Mouse (Mus musculus) C2C12 (cell line): ENCODE data around the gene Atp8a2. TPM values are rescaled to one million over a fixed set of nuclear protein-coding genes. Genes with fewer than 3 reads are reported as not detected.

Source experiments
- H3K27me3 ChIP-seq: one replicate; pipeline ENCODE4 v1.6.1; 2011; ENCODE audit not compliant: control insufficient read depth, insufficient read depth, insufficient read length
- H3K36me3 ChIP-seq: one replicate; pipeline ENCODE4 v1.6.1; 2011; ENCODE audit not compliant: control insufficient read depth, insufficient read depth
- H3K4me3 ChIP-seq: one replicate; pipeline ENCODE4 v1.5.1; 2011; ENCODE audit warnings: mild to moderate bottlenecking, control low read depth; ENCODE audit not compliant: poor library complexity, insufficient read depth, severe bottlenecking
- H3K79me2 ChIP-seq: one replicate; pipeline ENCODE4 v1.6.1; 2011; ENCODE audit not compliant: control insufficient read depth, insufficient read depth
- H3K79me3 ChIP-seq: one replicate; pipeline ENCODE4 v1.6.1; 2011; ENCODE audit warnings: low read depth, control low read depth
- H3ac ChIP-seq: one replicate; pipeline ENCODE3; 2011; ENCODE audit warnings: low read depth; ENCODE audit not compliant: control insufficient read depth, insufficient read length
- CEBPB ChIP-seq: IDR thresholded peaks from one replicate; pipeline ENCODE4 v1.6.1; 2011; ENCODE audit warnings: low read depth, mild to moderate bottlenecking, control low read depth, moderate library complexity
- CTCF ChIP-seq: IDR thresholded peaks from one replicate; pipeline ENCODE4 v1.5.1; 2011; ENCODE audit not compliant: control insufficient read depth, insufficient read depth, insufficient read length
- FOSL1 ChIP-seq: IDR thresholded peaks from one replicate; pipeline ENCODE4 v1.8.0; 2011; ENCODE audit warnings: mild to moderate bottlenecking, low read length; ENCODE audit not compliant: poor library complexity, insufficient read depth, severe bottlenecking
- MAX ChIP-seq: IDR thresholded peaks from one replicate; pipeline ENCODE4 v1.6.1; 2011; ENCODE audit warnings: mild to moderate bottlenecking, control low read depth
- MYOD1 ChIP-seq: IDR thresholded peaks from one replicate; pipeline ENCODE4 v1.6.1; 2011; ENCODE audit warnings: low read depth; ENCODE audit not compliant: control insufficient read depth, insufficient read length
- MYOG ChIP-seq: IDR thresholded peaks from one replicate; pipeline ENCODE4 v1.6.1; 2011; ENCODE audit not compliant: control insufficient read depth, insufficient read length; ENCODE audit errors: extremely low read depth
- USF1 ChIP-seq: IDR thresholded peaks from one replicate; pipeline ENCODE4 v1.6.1; 2011; ENCODE audit warnings: low read depth, mild to moderate bottlenecking, control low read depth, moderate library complexity
- polyA plus RNA-seq: library from polyadenylated mRNA; unstranded; fragments of >200 nt; fragmentation: generic; extraction: Trizol; gene quantifications from one replicate; pipeline ENCODE4 v1.2.1, GENCODE M21; 2012; ENCODE audit warnings: missing spikeins

Gene Atp8a2
- polyA plus RNA-seq, 1 experiment, result under 0.01 TPM

GRCm38 (mm10) chr14:60209166-60209565 lies 12.2 kb upstream of the Atp8a2 start:
- H3K36me3 ChIP-seq, result no peaks in the 10 kb centered on the region
- no peak overlapping the region for H3K4me3 ChIP-seq
- no peaks in the 10 kb centered on the region for H3K79me2 ChIP-seq
- no peak overlapping the region for H3ac ChIP-seq
- no peaks in the 10 kb centered on the region for H3K27me3 ChIP-seq
- no peak for TF ChIP-seq CTCF
- TF ChIP-seq MAX, result no peak
- no peak for TF ChIP-seq FOSL1
- TF ChIP-seq USF1, result no peak
- no peak for TF ChIP-seq CEBPB
- TF ChIP-seq MYOD1, result no peak
- TF ChIP-seq MYOG, result no peak
- H3K79me3 ChIP-seq, result no peaks in the 10 kb centered on the region

GRCm38 (mm10) chr14:60204993-60205392 lies 8.0 kb upstream of the Atp8a2 start:
- Histone ChIP-seq H3K36me3 (no peaks in the 10 kb centered on the region), H3ac (no peak overlapping the region), H3K79me3 (no peaks in the 10 kb centered on the region), H3K79me2 (no peaks in the 10 kb centered on the region), H3K27me3 (no peaks in the 10 kb centered on the region), H3K4me3 (no peak overlapping the region)
- TF ChIP-seq MAX, result no peak
- TF ChIP-seq CEBPB, result no peak
- no peak for TF ChIP-seq USF1
- no peak for TF ChIP-seq MYOG
- no peak for TF ChIP-seq MYOD1
- no peak for TF ChIP-seq FOSL1
- TF ChIP-seq CTCF, result no peak

- Histone ChIP-seq H3K4me3 (no peak overlapping the region), H3K79me3 (no peaks in the 10 kb centered on the region), H3K79me2 (no peaks in the 10 kb centered on the region), H3ac (no peak overlapping the region), H3K36me3 (no peaks in the 10 kb centered on the region), H3K27me3 (no peaks in the 10 kb centered on the region)
- TF ChIP-seq MYOD1, result no peak
- no peak for TF ChIP-seq FOSL1
- TF ChIP-seq MAX, result no peak
- TF ChIP-seq CTCF, result no peak
- no peak for TF ChIP-seq USF1
- TF ChIP-seq MYOG, result no peak
- no peak for TF ChIP-seq CEBPB
These were observed 980 bp downstream of the Atp8a2 start for GRCm38 (mm10) chr14:60195999-60196398.

GRCm38 (mm10) chr14:60194606-60195005 lies 2.4 kb downstream of the Atp8a2 start:
- Histone ChIP-seq H3K36me3 (no peaks in the 10 kb centered on the region), H3K4me3 (no peak overlapping the region), H3K79me2 (no peaks in the 10 kb centered on the region), H3ac (no peak overlapping the region), H3K79me3 (no peaks in the 10 kb centered on the region), H3K27me3 (no peaks in the 10 kb centered on the region)
- TF ChIP-seq CEBPB, result no peak
- TF ChIP-seq MYOD1, result no peak
- TF ChIP-seq MAX, result no peak
- TF ChIP-seq MYOG, result no peak
- no peak for TF ChIP-seq USF1
- TF ChIP-seq FOSL1, result no peak
- no peak for TF ChIP-seq CTCF

GRCm38 (mm10) chr14:60189771-60190170 lies 7.2 kb downstream of the Atp8a2 start:
- Histone ChIP-seq H3K36me3 (no peaks in the 10 kb centered on the region), H3K79me2 (no peaks in the 10 kb centered on the region), H3K4me3 (no peak overlapping the region), H3K27me3 (no peaks in the 10 kb centered on the region), H3K79me3 (no peaks in the 10 kb centered on the region), H3ac (no peak overlapping the region)
- TF ChIP-seq FOSL1 (no peak), MAX (no peak), MYOG (no peak)

- TF ChIP-seq MAX (no peak), FOSL1 (no peak), MYOG (no peak), USF1 (no peak), MYOD1 (no peak), CTCF (no peak), CEBPB (no peak)
- Histone ChIP-seq H3K79me2 (no peaks in the 10 kb centered on the region), H3K79me3 (no peaks in the 10 kb centered on the region), H3ac (no peak overlapping the region), H3K27me3 (no peaks in the 10 kb centered on the region), H3K4me3 (no peak overlapping the region), H3K36me3 (no peaks in the 10 kb centered on the region)
These were observed 8.7 kb downstream of the Atp8a2 start for GRCm38 (mm10) chr14:60188201-60188825.
